In genomic region chr9:92217484-92217883, GRCm38 (mm10) we compare ENCODE assay signal across 11 mouse cellular contexts. TPM values are rescaled to one million over a fixed set of nuclear protein-coding genes. Genes with fewer than 3 reads are reported as not detected.
DNase-seq lines count a peak whose midpoint lies in the region; ATAC-seq and TF ChIP-seq lines count a peak whose summit lies in the region.
"Had no signal": no experiment of that assay in that cellular context is flagged by ENCODE, and none has a peak within 500 bp of the region (broad histone marks: within the 10 kb centered on the region; RNA-seq: fewer than 3 reads in every experiment).

No protein-coding gene starts in this region.

- no peak overlapping the region for H3K4me2 ChIP-seq in intestine, postnatal 0 days (replicated peaks; ENCODE audit: low read depth)
- H3K4me2 ChIP-seq in intestine, embryonic 15.5 days (replicated peaks), result no peak overlapping the region
- no peak overlapping the region for H3K4me2 ChIP-seq in stomach, postnatal 0 days (replicated peaks; ENCODE audit: low read depth)
- H3K4me2 ChIP-seq: heart, embryonic 13.5 days; limb, embryonic 13.5 days; neural tube, embryonic 12.5 days had no signal

- H3K36me3 ChIP-seq in intestine, postnatal 0 days (ENCODE audit: control insufficient read depth, insufficient read depth), result no peaks in the 10 kb centered on the region
- H3K36me3 ChIP-seq in intestine, embryonic 15.5 days, result no peaks in the 10 kb centered on the region
- no peaks in the 10 kb centered on the region for H3K36me3 ChIP-seq in stomach, postnatal 0 days (ENCODE audit: control insufficient read depth, insufficient read depth, low read length)
- H3K36me3 ChIP-seq: heart, embryonic 13.5 days; limb, embryonic 13.5 days; neural tube, embryonic 12.5 days had no signal

- no peak for TF ChIP-seq EP300 in stomach, postnatal 0 days (optimal IDR thresholded peaks at IDR 0.05)

- H3K4me3 ChIP-seq in intestine, postnatal 0 days (ENCODE audit: low read depth, low read length), result no peak overlapping the region
- no peak overlapping the region for H3K4me3 ChIP-seq in intestine, embryonic 15.5 days (replicated peaks)
- H3K4me3 ChIP-seq in stomach, postnatal 0 days (ENCODE audit: low read depth, low read length), result no peak overlapping the region
- H3K4me3 ChIP-seq: heart, embryonic 13.5 days; limb, embryonic 13.5 days; neural tube, embryonic 12.5 days had no signal

- no peak overlapping the region for H3K27ac ChIP-seq in intestine, postnatal 0 days (ENCODE audit: low read depth, low read length)
- no peak overlapping the region for H3K27ac ChIP-seq in intestine, embryonic 15.5 days
- no peak overlapping the region for H3K27ac ChIP-seq in stomach, postnatal 0 days (replicated peaks)
- H3K27ac ChIP-seq: heart, embryonic 13.5 days; limb, embryonic 13.5 days; neural tube, embryonic 12.5 days had no signal

- H3K4me1 ChIP-seq in intestine, postnatal 0 days (replicated peaks; ENCODE audit: control insufficient read depth, insufficient read depth, low read length), result no peaks in the 10 kb centered on the region
- H3K4me1 ChIP-seq in intestine, embryonic 15.5 days (replicated peaks), result no peaks in the 10 kb centered on the region
- H3K4me1 ChIP-seq in stomach, postnatal 0 days (replicated peaks; ENCODE audit: control insufficient read depth, insufficient read depth), result no peaks in the 10 kb centered on the region
- H3K4me1 ChIP-seq: heart, embryonic 13.5 days; limb, embryonic 13.5 days; neural tube, embryonic 12.5 days had no signal

- DNase-seq in lung, postnatal 25 days (ENCODE audit: low spot score), result peak; percentile 15
- no peak for DNase-seq in lung, postnatal 10 days
- peak; percentile 38 for DNase-seq in brain, adult 2 months (ENCODE audit: low read depth, low spot score)
- no peak for DNase-seq in stomach, postnatal 0 days (ENCODE audit: low spot score)
- DNase-seq in retina, postnatal 1 day, result no peak
- DNase-seq: right cerebral cortex, postnatal 4 days had no signal

- no peak for ATAC-seq in intestine, postnatal 0 days
- ATAC-seq in intestine, embryonic 15.5 days, result no peak
- no peak for ATAC-seq in stomach, postnatal 0 days (ENCODE audit: low FRiP score, low TSS enrichment)

- WGBS in intestine, postnatal 0 days, result 40% methylated on average over 4 of the region's 4 CpGs
- WGBS in intestine, embryonic 15.5 days, result 65% methylated on average over 4 of the region's 4 CpGs
- WGBS in stomach, postnatal 0 days, result 56% methylated on average over 4 of the region's 4 CpGs

- H3K9me3 ChIP-seq in intestine, postnatal 0 days (ENCODE audit: control insufficient read depth), result no peaks in the 10 kb centered on the region
- H3K9me3 ChIP-seq in intestine, embryonic 15.5 days, result no peaks in the 10 kb centered on the region
- no peaks in the 10 kb centered on the region for H3K9me3 ChIP-seq in stomach, postnatal 0 days (ENCODE audit: control insufficient read depth, low read length)
- H3K9me3 ChIP-seq: heart, embryonic 13.5 days; limb, embryonic 13.5 days; neural tube, embryonic 12.5 days had no signal

- H3K27me3 ChIP-seq in intestine, postnatal 0 days (replicated peaks; ENCODE audit: control insufficient read depth, insufficient read depth, low read length), result no peaks in the 10 kb centered on the region
- no peaks in the 10 kb centered on the region for H3K27me3 ChIP-seq in intestine, embryonic 15.5 days (replicated peaks)
- H3K27me3 ChIP-seq in stomach, postnatal 0 days (ENCODE audit: control insufficient read depth, insufficient read depth, low read length), result no peaks in the 10 kb centered on the region
- H3K27me3 ChIP-seq: heart, embryonic 13.5 days; limb, embryonic 13.5 days; neural tube, embryonic 12.5 days had no signal

- peak; percentile 64 for TF ChIP-seq CTCF in intestine, postnatal 0 days (IDR thresholded peaks at IDR 0.05; ENCODE audit: low read depth)
- peak; percentile 63 for TF ChIP-seq CTCF in stomach, postnatal 0 days (IDR thresholded peaks at IDR 0.05; ENCODE audit: low read depth)

- no peak overlapping the region for H3K9ac ChIP-seq in intestine, postnatal 0 days (ENCODE audit: low read depth, low read length)
- H3K9ac ChIP-seq in intestine, embryonic 15.5 days, result no peak overlapping the region
- no peak overlapping the region for H3K9ac ChIP-seq in stomach, postnatal 0 days (ENCODE audit: low read length)
- H3K9ac ChIP-seq: heart, embryonic 13.5 days; limb, embryonic 13.5 days; neural tube, embryonic 12.5 days had no signal

RNA-seq across cellular contexts. Expression of gene Plscr5, which starts 24.7 kb away (rescaled TPM):
- polyA plus RNA-seq in intestine, postnatal 0 days (2015; fragmentation: Nextera tagmentation; extraction: Ambion mirVana), result not detected in 2 replicates
- not detected in 2 replicates for polyA plus RNA-seq in intestine, embryonic 15.5 days (2015; fragmentation: Nextera tagmentation; extraction: Ambion mirVana)
- polyA plus RNA-seq in stomach, postnatal 0 days (2015; fragmentation: Nextera tagmentation; extraction: Ambion mirVana), result 0.08 TPM in 1 of 2 replicates, not detected in the other
- polyA plus RNA-seq: heart, embryonic 13.5 days; limb, embryonic 13.5 days had no signal

RNA-seq across cellular contexts. Expression of gene Plscr1, which starts 32.1 kb away (rescaled TPM):
- polyA plus RNA-seq in intestine, postnatal 0 days (2015; fragmentation: Nextera tagmentation; extraction: Ambion mirVana), result 152 TPM in 2 replicates
- 95.1 and 108 TPM in 2 replicates for polyA plus RNA-seq in intestine, embryonic 15.5 days (2015; fragmentation: Nextera tagmentation; extraction: Ambion mirVana)
- polyA plus RNA-seq in stomach, postnatal 0 days (2015; fragmentation: Nextera tagmentation; extraction: Ambion mirVana), result 37.2 and 41.0 TPM in 2 replicates

RNA-seq across cellular contexts. Expression of gene Plscr2, which starts 57.9 kb away (rescaled TPM):
- polyA plus RNA-seq in intestine, postnatal 0 days (2015; fragmentation: Nextera tagmentation; extraction: Ambion mirVana), result 2.8 TPM in 2 replicates
- polyA plus RNA-seq in intestine, embryonic 15.5 days (2015; fragmentation: Nextera tagmentation; extraction: Ambion mirVana), result 1.3 TPM in 2 replicates
- polyA plus RNA-seq in stomach, postnatal 0 days (2015; fragmentation: Nextera tagmentation; extraction: Ambion mirVana), result 1.8 and 2.4 TPM in 2 replicates

Comparison
In these comparisons a context has a peak if more than half of its experiments do, and no peak if none do; other contexts are left out.
1. DNase-seq: peak in lung, postnatal 25 days (single experiment) and brain, adult 2 months (single experiment); none in lung, postnatal 10 days (single experiment), stomach, postnatal 0 days (single experiment) and retina, postnatal 1 day (single experiment).